Mouse (Mus musculus) erythroid progenitor cell, adult 5-6 weeks (primary cell): ENCODE data around the gene Svep1. TPM values are rescaled to one million over a fixed set of nuclear protein-coding genes. Genes with fewer than 3 reads are reported as not detected.

Experiments
- ATAC-seq: replicated peaks from 2 replicates; pipeline ENCODE4 v1.8.0; 2016; ENCODE audit warnings: moderate number of reproducible peaks, mild to moderate bottlenecking, moderate TSS enrichment, inconsistent platforms; ENCODE audit not compliant: poor library complexity, low FRiP score, severe bottlenecking
- total RNA-seq, 2 experiments: library from RNA; stranded (forward) in 1 of 2; stranded (reverse) in 1 of 2; fragments of 150-400 nt in 1 of 2; fragments of 186-747, 209-891 nt in 1 of 2; gene quantifications; 2 replicates each; pipeline versions ENCODE4 v1.2.3 to v1.2.4; 2015 to 2017; ENCODE audit warnings: low replicate concordance in 2 of 2

Svep1 gene
- total RNA-seq (2015; ENCODE audit: low replicate concordance) (not detected in 2 replicates), total RNA-seq (2017; ENCODE audit: low replicate concordance) (0.26 and 0.30 TPM in 2 replicates)

DNA sequence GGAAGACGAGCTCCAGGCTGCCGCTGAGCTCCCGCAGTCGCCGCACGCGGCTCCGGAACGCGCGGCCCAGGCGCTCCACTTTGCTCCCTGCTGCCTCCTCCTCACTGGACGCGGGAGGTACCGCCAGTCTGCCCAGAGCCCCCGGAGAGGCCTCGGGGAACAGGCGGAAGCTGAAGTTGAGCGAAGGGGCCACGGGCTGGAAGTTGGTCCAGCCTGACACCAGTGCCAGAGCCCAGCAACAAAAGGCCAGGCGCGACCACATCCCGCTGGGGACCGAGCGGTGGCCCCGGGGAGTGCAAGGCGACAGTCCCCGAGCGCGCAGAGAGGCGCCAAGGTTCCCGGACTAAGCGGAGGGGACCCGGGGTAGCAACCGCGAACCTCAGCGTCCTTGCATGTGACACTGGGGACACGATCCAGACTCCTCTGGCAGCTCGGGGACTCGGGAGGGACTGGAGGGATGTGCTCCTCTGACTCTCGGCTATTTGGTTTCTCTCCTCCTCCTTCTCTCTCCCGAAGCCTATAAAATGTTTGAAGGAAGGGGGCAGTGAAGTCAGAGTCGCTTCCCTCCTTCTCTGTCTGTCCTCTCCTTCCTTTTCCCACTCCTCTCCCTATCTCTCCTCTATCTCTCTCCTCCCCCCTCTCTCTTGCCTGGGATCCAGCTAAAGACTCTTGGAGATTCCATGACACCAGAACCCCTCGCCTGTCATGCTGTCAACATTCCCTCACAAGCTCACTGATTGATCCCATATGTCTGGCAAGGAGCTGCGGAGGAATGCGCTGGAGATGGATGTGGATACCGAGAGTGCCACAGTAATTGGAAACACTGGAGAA is at the start of gene Svep1:
Svep1 (minus strand) TSS at position 745 of the 831 bp plus-strand sequence.
- ATAC-seq: no peak

DNA sequence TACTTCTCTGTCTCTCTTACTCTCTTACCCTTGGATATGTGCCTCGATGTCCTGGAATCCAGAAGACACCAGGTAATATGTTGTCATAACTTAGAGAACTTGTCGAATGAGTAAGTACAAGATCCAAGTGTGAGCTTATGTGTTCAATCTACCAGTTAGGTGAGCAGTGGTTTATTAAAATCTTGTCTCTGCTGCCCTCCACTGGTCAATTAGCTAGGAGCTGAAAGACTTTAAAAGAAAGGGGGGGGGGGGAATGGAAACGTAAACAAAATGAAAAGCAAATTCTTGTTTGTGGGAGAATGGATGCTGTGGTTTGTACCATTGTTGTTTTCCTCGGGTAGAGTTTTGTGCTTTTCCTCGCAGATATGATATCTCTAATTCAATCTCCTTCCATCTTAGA is 46.8 kb upstream of the Svep1 start:
- no peak for ATAC-seq

DNA sequence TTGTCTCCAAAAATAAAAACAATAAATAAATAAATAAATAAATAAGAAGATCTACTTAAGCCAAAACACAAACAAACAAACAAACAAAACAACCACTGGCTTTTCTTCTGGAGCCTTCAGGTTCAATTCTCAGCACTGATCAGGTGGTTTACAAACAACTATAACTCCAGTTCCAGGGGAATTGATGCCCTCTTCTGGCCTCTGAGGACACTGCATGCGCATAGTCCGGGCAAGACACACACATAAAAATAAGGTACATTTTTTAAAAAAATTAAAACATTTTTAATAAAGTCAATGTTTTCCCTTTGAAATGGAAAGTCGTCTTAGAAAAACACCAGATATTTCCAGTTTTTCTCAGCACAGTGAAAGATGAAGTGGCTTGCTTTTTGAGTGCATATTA is 45.7 kb upstream of the Svep1 start:
- ATAC-seq: no peak

DNA sequence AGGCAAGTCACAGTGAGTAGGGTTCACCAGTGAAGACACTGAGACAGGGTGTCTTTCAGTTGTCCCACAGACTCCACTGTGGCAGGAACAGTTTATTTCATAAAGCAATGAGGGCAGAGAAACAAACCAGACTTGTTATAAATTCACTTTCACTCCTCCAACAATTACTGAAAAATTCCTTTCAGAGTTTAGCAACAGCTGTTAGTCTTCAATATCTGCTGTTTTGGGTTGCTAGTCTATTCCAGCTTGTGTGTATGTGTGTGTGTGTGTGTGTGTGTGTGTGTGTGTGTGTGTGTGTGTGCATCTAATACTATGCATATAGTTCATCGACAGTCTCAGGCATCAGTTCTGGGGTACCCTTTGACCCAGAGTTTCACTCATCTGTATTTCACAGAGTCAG is 38.9 kb upstream of the Svep1 start:
- no peak for ATAC-seq

DNA sequence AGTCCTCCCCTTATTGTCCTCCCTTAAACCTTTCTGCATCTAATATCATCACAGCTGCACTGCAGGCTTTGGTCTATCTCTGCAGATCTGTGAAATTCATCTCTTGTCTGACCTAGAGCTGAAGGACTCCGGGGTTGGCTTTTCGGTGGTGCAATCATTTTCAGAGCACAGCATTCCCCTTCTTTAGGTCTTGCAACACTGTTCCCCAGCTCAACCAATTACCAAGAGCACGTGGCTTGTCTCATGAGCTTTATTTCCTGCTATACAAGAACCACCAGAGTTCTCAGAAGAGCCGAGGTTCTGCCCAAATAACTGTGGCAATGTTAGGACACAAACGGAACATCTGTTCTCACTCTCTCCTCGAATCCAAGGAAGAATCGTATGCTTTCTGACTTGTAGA is 33.8 kb upstream of the Svep1 start:
- ATAC-seq: no peak

DNA sequence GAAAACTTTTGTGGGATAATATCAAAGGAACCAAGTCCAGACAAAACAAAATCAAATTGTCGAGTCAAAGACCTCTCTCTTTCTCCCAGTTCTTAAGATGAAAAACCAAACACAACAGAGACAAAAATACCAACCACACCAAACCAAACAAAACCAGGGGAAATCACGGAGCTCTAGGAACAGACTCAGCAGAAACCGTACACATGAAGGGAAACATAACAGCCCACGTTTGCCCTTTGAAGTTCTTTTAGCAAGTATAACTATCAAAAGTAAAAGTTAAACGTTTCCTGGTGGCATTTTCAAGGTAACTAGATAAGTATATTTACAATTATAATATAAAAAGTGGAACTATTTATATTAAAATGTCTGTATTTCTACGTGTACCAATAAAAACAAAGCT is 29.2 kb upstream of the Svep1 start:
- no peak for ATAC-seq

DNA sequence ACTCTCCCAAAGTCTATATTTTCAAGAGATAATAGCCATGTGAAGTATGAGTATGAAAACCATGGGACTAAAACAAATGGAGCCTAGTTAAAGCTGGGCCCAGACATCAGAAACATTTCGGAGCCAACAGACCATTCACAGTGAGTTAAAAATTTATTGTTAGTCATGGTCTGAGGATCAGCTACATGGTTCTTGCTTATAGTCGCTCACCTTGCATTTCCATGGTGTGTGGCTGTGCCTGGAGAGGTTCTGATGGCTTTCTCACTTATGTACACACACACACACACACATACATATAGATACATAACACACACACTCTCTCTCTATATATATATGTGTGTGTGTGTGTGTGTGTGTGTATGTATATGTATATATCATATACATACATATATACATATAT is 16.8 kb upstream of the Svep1 start:
- ATAC-seq: no peak

DNA sequence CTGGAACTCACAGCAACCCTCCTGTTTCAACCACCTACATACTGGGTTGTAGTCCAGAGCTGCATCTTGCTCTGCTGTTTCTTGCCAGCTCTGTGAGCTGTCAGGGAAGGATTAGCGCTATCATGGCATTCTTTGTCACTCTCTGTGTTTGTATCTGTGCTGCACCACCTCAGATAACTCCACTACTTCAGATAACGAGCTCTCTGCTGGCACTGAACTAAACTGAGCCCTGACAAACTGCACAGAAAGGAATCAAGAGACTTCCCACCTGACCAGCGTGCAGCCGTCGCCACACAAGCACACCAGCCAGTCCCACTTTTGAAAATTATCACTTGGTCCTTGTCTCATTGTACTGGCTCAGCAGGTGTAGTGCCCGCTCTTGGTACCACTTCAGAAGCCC is 4.7 kb upstream of the Svep1 start:
- ATAC-seq: no peak

DNA sequence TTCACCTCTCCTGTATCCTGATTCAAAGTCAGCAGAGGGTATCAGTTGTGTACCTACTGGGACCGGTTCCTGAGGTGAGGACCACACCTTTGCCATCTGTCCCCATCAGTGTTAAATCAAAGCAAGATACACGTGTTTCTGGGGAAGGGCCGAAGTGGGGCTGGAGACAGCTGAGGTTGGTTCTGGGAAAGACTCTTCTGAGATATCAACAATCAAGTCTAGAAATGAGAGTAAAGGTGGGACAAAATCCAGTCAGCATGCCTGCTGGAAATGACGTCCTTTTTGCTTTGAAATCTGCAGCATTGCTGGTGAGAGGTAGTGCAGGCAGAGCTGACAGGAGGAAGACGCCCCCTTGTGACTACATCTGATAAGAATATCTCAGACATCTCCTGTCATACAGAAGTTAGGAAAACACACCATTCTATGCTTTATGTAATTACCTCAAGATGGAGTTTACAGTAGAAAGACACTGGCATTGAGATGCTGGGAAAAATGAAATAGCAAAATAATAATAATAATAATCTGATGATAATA is 4.0 kb upstream of the Svep1 start:
- no peak for ATAC-seq

DNA sequence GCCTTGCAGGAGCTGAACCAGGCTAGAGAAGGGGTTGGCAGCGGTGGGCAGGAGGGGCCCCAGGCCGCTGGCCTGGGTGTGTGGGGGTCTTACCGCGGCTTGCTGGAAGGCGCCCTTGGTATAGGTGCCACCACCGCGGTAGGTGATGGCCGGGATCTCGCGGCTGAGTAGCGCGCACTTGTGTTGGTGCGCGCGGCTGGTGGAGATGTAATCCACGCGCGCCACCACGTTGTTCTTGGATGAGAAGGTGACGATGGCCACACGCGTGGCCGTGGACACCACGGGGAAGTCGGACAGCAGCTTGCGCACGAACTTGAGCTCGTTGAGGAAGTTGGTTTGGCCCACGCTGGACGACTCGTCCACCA is 927 bp downstream of the Svep1 start:
- ATAC-seq: no peak

DNA sequence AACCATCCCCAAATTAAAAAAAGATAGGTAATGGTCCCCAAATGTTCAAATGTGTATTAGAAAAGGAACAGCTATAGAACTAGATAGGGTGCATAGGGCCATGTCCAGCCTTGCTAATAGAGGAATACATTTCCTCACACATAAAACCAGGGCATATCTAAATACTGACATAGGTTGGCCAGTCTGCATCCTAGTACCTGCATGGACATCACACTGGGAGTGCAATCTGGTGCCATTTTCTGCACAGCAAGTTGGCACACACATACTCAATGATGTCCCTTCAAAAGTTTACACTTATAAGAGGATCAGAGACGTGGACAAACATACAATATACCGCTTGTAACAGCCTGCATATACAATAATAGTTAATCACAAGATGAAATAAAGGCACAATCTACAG is 5.0 kb downstream of the Svep1 start:
- ATAC-seq: no peak

DNA sequence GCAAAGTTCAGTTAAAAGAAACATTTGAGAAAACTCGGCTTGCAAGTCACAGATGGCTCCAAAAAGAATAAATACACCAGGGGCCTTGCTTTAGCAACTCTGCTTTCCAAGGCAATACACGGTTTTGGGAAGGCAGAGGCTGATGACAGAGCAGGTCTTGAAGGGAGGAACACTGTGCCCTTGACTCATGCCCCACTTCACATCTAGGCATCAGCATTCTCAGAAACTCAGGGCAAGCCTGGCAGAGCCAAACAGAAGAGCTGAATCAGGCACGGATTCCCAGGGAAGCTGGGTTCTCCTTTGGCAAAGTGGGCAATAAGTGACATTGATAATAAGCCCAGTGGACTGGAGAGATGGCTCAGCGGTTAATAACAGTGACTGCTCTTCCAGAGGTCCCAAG is 5.8 kb downstream of the Svep1 start:
- no peak for ATAC-seq

DNA sequence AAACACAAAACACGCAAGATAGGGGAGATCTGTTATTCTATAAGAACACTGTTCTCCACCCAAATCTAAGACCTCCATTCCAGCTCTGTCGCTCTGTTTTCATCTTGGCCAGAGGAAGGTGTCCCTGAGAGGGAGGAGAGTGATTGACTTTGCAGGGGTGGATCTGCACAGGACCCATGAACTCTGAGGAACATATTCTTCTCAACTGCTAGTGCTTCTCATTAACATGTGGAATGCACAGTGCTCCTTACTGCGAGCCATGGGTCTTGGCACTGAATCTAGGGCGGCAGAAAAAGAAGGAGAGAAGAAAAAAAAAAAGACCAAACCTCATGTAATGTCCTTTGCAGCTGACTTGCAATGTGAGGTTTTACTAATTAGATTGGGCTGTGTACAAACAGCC is 9.4 kb downstream of the Svep1 start:
- ATAC-seq: no peak

DNA sequence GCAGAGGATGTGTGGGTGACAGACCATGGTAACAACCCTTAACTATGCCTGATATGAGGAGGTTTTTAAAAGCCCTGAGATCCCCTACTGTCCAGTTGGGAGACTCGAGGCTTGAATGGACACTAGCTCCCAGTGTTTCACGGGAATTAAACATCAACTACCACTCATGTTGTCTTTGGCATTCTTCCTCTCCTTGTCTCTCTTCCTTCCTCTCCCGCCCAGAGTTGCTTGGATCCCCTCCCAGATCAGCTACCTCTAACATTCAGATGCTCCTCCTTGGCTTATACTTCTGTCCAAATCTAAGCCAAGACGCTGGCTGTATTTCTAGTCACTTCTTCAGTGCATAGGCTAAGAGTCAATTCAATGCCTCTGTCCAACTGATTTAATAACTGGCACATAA is 9.9 kb downstream of the Svep1 start:
- no peak for ATAC-seq

DNA sequence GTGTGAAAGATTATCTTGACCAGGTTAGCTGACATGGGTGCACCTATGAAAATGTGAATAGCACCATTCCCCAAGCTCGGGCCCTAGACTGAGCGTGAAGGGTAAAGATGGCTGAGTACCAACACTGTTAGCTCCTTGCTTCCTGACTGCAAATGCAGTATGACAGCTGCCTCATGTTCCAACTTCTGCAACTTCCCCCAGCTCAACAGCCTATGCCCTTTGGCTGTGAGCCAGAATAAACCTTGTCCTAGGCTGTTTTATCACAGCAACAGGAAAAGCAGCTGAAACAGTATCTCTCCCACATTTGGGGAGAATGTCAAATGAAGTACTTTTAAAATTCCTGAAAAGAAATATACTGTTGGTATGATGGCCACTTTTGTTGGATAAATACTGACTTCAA is 10.7 kb downstream of the Svep1 start:
- no peak for ATAC-seq

DNA sequence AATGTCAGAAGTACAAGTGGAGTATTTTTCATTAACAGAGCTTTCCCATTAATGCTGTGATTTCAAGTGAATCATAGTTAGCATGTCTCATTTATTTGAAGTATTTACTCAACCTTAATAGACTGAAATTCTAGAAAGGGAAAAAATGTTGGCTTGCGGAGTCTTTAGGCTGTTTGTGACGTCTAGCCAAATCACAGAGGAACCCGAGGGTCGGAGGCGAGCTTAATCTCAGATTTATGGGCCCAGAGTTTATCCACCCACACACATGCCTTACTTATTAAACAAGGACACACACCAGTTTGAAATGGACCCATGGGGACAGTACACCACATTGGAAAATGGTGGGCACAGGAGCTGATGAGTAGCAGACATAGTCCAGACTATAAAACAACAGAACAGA is 17.4 kb downstream of the Svep1 start:
- no peak for ATAC-seq

DNA sequence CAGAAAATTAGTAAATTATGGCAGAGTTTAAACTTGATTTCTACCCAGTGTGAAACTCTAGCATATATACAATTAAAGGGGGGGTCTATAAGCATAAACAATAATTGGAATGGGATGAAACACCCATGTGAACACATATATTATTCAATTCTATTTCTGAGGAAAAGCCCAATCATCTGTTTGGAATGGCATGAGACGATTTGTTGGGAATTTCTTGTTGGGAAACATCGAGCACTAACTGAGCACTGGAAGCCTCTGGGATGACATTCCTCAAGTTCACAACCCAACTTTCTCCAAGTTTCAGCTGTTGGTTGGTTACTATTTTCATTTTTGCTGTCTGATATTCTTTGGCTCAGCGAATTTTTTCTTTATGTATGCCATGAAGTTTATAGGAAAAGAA is 21.3 kb downstream of the Svep1 start:
- ATAC-seq: no peak

DNA sequence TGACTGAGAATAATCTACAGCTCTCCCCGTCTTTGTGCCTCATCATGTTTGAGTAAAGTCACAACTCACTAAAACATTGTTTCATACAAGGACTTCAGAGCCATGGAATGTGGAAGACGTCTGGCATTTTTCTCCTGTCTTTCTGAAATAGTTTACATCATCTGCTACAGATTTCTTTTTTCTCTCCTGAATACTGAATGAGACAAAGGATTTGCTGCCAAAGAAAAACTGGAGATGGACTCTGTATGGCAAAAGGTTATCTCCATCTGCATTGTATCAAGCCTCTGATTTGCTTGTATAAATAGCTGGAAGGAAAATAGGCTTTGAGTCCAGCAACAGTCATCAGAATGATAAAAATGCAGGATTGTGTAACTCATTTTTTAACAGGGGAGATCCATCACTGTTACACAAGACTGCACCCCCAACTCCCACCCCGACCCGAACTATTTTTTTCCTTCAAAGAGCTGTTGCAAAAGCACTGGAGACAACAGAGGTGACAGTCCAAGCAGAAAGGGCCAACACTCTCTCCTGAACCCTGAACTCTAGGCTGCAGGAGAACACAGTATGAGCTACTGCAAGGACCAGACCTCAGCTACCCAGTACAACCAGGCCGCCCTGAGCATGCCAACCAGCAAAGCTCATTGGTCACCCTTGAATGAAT is 21.8 kb downstream of the Svep1 start:
- ATAC-seq: no peak

DNA sequence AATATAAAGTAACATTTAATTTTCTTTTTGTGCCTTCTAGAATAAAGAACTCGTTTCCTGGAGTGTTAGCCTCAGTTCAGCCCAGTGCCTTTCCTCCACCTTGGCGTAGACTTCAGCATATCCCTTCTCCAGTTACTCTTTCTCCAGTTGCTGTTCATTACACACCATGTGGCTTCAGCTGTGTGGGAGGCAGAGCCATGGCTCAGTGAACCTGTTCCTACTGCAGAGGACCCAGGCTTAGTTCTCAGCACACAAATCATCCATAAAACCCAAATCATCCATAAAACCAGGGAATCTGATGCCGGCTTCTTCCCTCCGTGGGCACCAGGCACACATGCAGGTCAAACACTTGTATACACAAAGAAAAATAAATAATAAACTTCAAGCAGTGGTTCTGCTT is 22.8 kb downstream of the Svep1 start:
- ATAC-seq: no peak

DNA sequence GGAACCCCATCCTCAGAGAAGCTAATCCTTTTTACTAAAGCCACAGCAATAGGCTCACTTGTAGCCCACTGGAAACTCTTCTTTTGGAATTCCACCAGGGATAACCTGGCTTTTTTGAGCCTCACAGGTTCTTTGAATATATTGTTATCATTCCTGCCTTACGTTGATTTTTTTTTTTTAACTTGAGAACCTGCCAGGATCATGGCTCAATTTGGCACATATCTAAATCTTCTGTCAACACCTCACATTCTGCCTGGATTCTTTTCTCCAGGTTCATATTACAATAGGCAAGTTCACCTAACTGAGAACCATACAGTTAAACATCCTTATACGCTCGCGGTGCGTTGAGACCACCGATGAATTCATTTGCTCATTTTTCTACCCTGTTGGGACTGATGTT is 28.2 kb downstream of the Svep1 start:
- no peak for ATAC-seq

DNA sequence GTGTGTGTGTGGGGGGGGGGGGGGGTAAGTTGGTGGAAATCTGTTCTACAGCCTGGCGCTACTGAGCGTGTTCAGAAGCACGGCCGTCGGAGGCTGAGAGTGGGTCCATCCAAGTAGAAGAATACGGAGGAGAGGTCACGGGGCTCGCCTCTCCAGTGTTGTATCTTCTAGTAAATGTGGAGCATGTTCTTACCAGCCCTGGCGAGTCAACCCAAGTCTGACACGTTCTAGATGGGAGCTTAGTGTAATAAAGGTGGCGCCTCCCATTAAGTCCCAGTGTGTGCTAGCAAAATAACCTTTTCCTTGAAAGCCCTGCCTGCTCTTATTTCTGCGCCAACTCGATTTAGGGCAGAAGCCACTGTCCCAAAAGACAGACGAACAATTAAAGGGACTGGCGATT is 29.4 kb downstream of the Svep1 start:
- ATAC-seq: no peak
